Mouse (Mus musculus) heart, embryonic 16.5 days (tissue): ENCODE results near the gene Zcchc3. TPM values are rescaled to one million over a fixed set of nuclear protein-coding genes. Genes with fewer than 3 reads are reported as not detected.
A peak's percentile ranks its signal among the peaks of the same experiment; 100 is the strongest.

Experiments
- ATAC-seq: fragments of 200-750 bp; cut with Nextera tagmentation; replicated peaks from 2 replicates; pipeline ENCODE4 v1.8.0; 2017; ENCODE audit warnings: moderate number of reproducible peaks; ENCODE audit not compliant: insufficient read depth, low FRiP score; ENCODE audit errors: extremely low read depth
- H3K27ac ChIP-seq: fragments of 300-500 bp; sonication (generic); 2 replicates; pipeline ENCODE4 v1.5.1; 2014; ENCODE audit warnings: mild to moderate bottlenecking, low read length, control low read depth, moderate library complexity
- H3K27me3 ChIP-seq: fragments of 300-500 bp; sonication (generic); 2 replicates; pipeline ENCODE4 v1.6.1; 2014; ENCODE audit warnings: low read length, mixed read lengths; ENCODE audit not compliant: control insufficient read depth, insufficient read depth
- H3K36me3 ChIP-seq: fragments of 300-500 bp; sonication (generic); 2 replicates; pipeline ENCODE4 v1.6.1; 2014; ENCODE audit not compliant: control insufficient read depth, insufficient read depth
- H3K4me1 ChIP-seq: fragments of 300-500 bp; sonication (generic); 2 replicates; pipeline ENCODE4 v1.6.1; 2014; ENCODE audit warnings: low read length, mixed read lengths; ENCODE audit not compliant: control insufficient read depth, insufficient read depth
- H3K4me2 ChIP-seq: fragments of 300-500 bp; sonication (generic); 2 replicates; pipeline ENCODE4 v1.6.1; 2014; ENCODE audit warnings: low read depth, mild to moderate bottlenecking, control low read depth, low read length
- H3K4me3 ChIP-seq: fragments of 300-500 bp; sonication (generic); 2 replicates; pipeline ENCODE4 v1.5.1; 2014; ENCODE audit warnings: mild to moderate bottlenecking, control low read depth, low read length
- H3K9ac ChIP-seq: fragments of 300-500 bp; sonication (generic); 2 replicates; pipeline ENCODE4 v1.6.1; 2014; ENCODE audit warnings: low read length, control low read depth
- H3K9me3 ChIP-seq: fragments of 300-500 bp; sonication (generic); replicated peaks from 2 replicates; pipeline ENCODE4 v1.6.1; 2016; ENCODE audit warnings: low read length; ENCODE audit not compliant: control insufficient read depth
- WGBS: fragments of 180-500 bp; shearing (Covaris S2); extraction: QIAGEN DNeasy Blood & Tissue Kit; methylation state at CpG from one replicate; pipeline ENCODE4 v1.1.7; 2014; 5-methylcytosine and 5-hydroxymethylcytosine counted together
- polyA plus RNA-seq: library from polyadenylated mRNA; unstranded; fragments of >200 nt; fragmentation: Nextera tagmentation; extraction: Ambion mirVana; gene quantifications from 2 replicates; pipeline ENCODE4 v1.2.1, GENCODE M21; 2015

Gene Zcchc3
- polyA plus RNA-seq, 1 experiment from 2014 or later, result 24.3 TPM

- peaks cover 31% of the 10 kb centered on the region for H3K4me1 ChIP-seq
- H3K36me3 ChIP-seq, result no peaks in the 10 kb centered on the region
- H3K9me3 ChIP-seq, result no peaks in the 10 kb centered on the region
- under 1% methylated on average over 68 of the region's 104 CpGs for WGBS
- ATAC-seq, result peak; percentile 62
- H3K27me3 ChIP-seq, result no peaks in the 10 kb centered on the region
- peak within 1 kb of the TSS; percentile 94 for H3K4me2 ChIP-seq
- H3K4me3 ChIP-seq, result peak within 1 kb of the TSS; percentile 91
- H3K27ac ChIP-seq, result peak within 1 kb of the TSS; percentile 98
- peak within 1 kb of the TSS; percentile 98 for H3K9ac ChIP-seq
Measured at GRCm38 (mm10) chr2:152397680-152398435, 17.0 kb downstream of the Zcchc3 start, which contains the start of gene Sox12. TSS of gene Sox12 (minus strand) at chr2:152398063.

GRCm38 (mm10) chr2:152397004-152397589 lies 17.7 kb downstream of the Zcchc3 start:
- Histone ChIP-seq H3K36me3 (no peaks in the 10 kb centered on the region), H3K4me1 (peaks cover 31% of the 10 kb centered on the region), H3K9me3 (no peaks in the 10 kb centered on the region), H3K9ac (peak overlapping the region; percentile 98), H3K4me2 (peak overlapping the region; percentile 94), H3K27ac (peak overlapping the region; percentile 98), H3K4me3 (peak overlapping the region; percentile 91), H3K27me3 (no peaks in the 10 kb centered on the region)
- 0 out of 2 replicates have a peak, but pooled peaks have one; percentile 7 for ATAC-seq
- WGBS, result 0% methylated on average over 64 of the region's 77 CpGs

- H3K27ac ChIP-seq, result peak overlapping the region; percentile 98
- peak overlapping the region; percentile 91 for H3K4me3 ChIP-seq
- peaks cover 31% of the 10 kb centered on the region for H3K4me1 ChIP-seq
- H3K9ac ChIP-seq, result peak overlapping the region; percentile 98
- no peaks in the 10 kb centered on the region for H3K27me3 ChIP-seq
- H3K9me3 ChIP-seq, result no peaks in the 10 kb centered on the region
- WGBS, result under 1% methylated on average over 45 of the region's 46 CpGs
- no peaks in the 10 kb centered on the region for H3K36me3 ChIP-seq
- H3K4me2 ChIP-seq, result peak overlapping the region; percentile 94
- peak; percentile 53 for ATAC-seq
Measured at GRCm38 (mm10) chr2:152396110-152397003, 18.5 kb downstream of the Zcchc3 start.

GRCm38 (mm10) chr2:152395271-152395920 lies 19.4 kb downstream of the Zcchc3 start:
- Histone ChIP-seq H3K36me3 (no peaks in the 10 kb centered on the region), H3K4me3 (peak overlapping the region; percentile 91), H3K27ac (peak overlapping the region; percentile 98), H3K9ac (peak overlapping the region; percentile 98), H3K4me2 (peak overlapping the region; percentile 94), H3K27me3 (no peaks in the 10 kb centered on the region), H3K4me1 (peaks cover 31% of the 10 kb centered on the region), H3K9me3 (no peaks in the 10 kb centered on the region)
- WGBS, result 15% methylated on average over 13 of the region's 13 CpGs
- no peak for ATAC-seq

GRCm38 (mm10) chr2:152393225-152394017 lies 21.4 kb downstream of the Zcchc3 start:
- 0 out of 2 replicates have a peak overlapping the region, but pooled peaks have one; percentile 8 for H3K9ac ChIP-seq
- H3K4me1 ChIP-seq, result peaks cover 23% of the 10 kb centered on the region
- peak overlapping the region; percentile 74 for H3K27ac ChIP-seq

GRCm38 (mm10) chr2:152392786-152393185 lies 22.0 kb downstream of the Zcchc3 start:
- no peak for ATAC-seq
- no peak overlapping the region for H3K9ac ChIP-seq

More at GRCm38 (mm10) chr2:152393225-152394017, 21.4 kb downstream of the Zcchc3 start:
- no peak for ATAC-seq
- WGBS, result 53% methylated on average over 9 of the region's 9 CpGs
- Histone ChIP-seq H3K4me2 (peak overlapping the region; percentile 94; the same call in 1 of the 2 replicates), H3K4me3 (no peak overlapping the region), H3K9me3 (no peaks in the 10 kb centered on the region), H3K27me3 (no peaks in the 10 kb centered on the region), H3K36me3 (no peaks in the 10 kb centered on the region)

GRCm38 (mm10) chr2:152384191-152384590 lies 30.6 kb downstream of the Zcchc3 start:
- H3K9me3 ChIP-seq, result no peaks in the 10 kb centered on the region
- peaks cover 2% of the 10 kb centered on the region; the same call in 1 of the 2 replicates for H3K4me1 ChIP-seq
- 84% methylated on average over 4 of the region's 4 CpGs for WGBS
- no peak overlapping the region for H3K9ac ChIP-seq
- H3K4me3 ChIP-seq, result no peak overlapping the region
- no peaks in the 10 kb centered on the region for H3K27me3 ChIP-seq
- H3K4me2 ChIP-seq, result no peak overlapping the region
- ATAC-seq, result no peak
- H3K36me3 ChIP-seq, result no peaks in the 10 kb centered on the region
- H3K27ac ChIP-seq, result no peak overlapping the region

More at GRCm38 (mm10) chr2:152392786-152393185, 22.0 kb downstream of the Zcchc3 start:
- Histone ChIP-seq H3K9me3 (no peaks in the 10 kb centered on the region), H3K27me3 (no peaks in the 10 kb centered on the region), H3K4me3 (no peak overlapping the region), H3K36me3 (no peaks in the 10 kb centered on the region), H3K27ac (no peak overlapping the region), H3K4me2 (no peak overlapping the region), H3K4me1 (peaks cover 23% of the 10 kb centered on the region)
- 18% methylated on average over 3 of the region's 3 CpGs for WGBS

- H3K27ac ChIP-seq, result no peak within 1 kb of the TSS
- H3K9me3 ChIP-seq, result no peaks in the 10 kb centered on the region
- peak within 1 kb of the TSS; percentile 9 for H3K4me2 ChIP-seq
- peaks cover 8% of the 10 kb centered on the region for H3K4me1 ChIP-seq
- H3K27me3 ChIP-seq, result peaks cover 13% of the 10 kb centered on the region
- H3K9ac ChIP-seq, result peak within 1 kb of the TSS; percentile 19; the same call in 1 of the 2 replicates
- H3K4me3 ChIP-seq, result no peak within 1 kb of the TSS
- ATAC-seq, result no peak
- WGBS, result 5% methylated on average over 16 of the region's 16 CpGs
- no peaks in the 10 kb centered on the region for H3K36me3 ChIP-seq
Measured at GRCm38 (mm10) chr2:152376345-152376741, 38.5 kb downstream of the Zcchc3 start, which contains the start of gene Nrsn2. TSS of gene Nrsn2 (minus strand) at chr2:152376638.
